Mouse (Mus musculus) forebrain, postnatal 0 days (tissue): ENCODE data around the gene Rybp. TPM values are rescaled to one million over a fixed set of nuclear protein-coding genes. Genes with fewer than 3 reads are reported as not detected.

ENCODE experiments used
- ATAC-seq: fragments of 200-750 bp; cut with Nextera tagmentation; 2 replicates; pipeline ENCODE4 v1.8.0; 2017; ENCODE audit warnings: mild to moderate bottlenecking, moderate library complexity
- DNase-seq: peaks from one replicate; pipeline ENCODE4 v3.0.0-alpha.2; 2015
- H3K27ac ChIP-seq: fragments of 300-500 bp; sonication (generic); 2 replicates; pipeline ENCODE4 v1.5.1; 2014; ENCODE audit warnings: low read depth, mild to moderate bottlenecking, antibody characterized with exemption, low read length, moderate library complexity, mixed read lengths
- H3K27me3 ChIP-seq: fragments of 300-500 bp; sonication (generic); 2 replicates; pipeline ENCODE4 v1.6.1; 2014; ENCODE audit warnings: mild to moderate bottlenecking, low read length, mixed read lengths; ENCODE audit not compliant: insufficient read depth
- H3K36me3 ChIP-seq: fragments of 300-500 bp; sonication (generic); 2 replicates; pipeline ENCODE4 v1.6.1; 2014; ENCODE audit warnings: mild to moderate bottlenecking, moderate library complexity; ENCODE audit not compliant: insufficient read depth
- H3K4me1 ChIP-seq: fragments of 300-500 bp; sonication (generic); 2 replicates; pipeline ENCODE4 v1.6.1; 2014; ENCODE audit warnings: antibody characterized with exemption; ENCODE audit not compliant: insufficient read depth
- H3K4me2 ChIP-seq: fragments of 300-500 bp; sonication (generic); 2 replicates; pipeline ENCODE4 v1.6.1; 2014; ENCODE audit warnings: low read depth, mild to moderate bottlenecking, moderate library complexity
- H3K4me3 ChIP-seq: fragments of 300-500 bp; sonication (generic); 2 replicates; pipeline ENCODE4 v1.5.1; 2014; ENCODE audit warnings: low read depth, low read length, mixed read lengths
- H3K9ac ChIP-seq: fragments of 300-500 bp; sonication (generic); 2 replicates; pipeline ENCODE4 v1.6.1; 2014; ENCODE audit warnings: mild to moderate bottlenecking
- H3K9me3 ChIP-seq: fragments of 300-500 bp; sonication (generic); 2 replicates; pipeline ENCODE4 v1.6.1; 2016; ENCODE audit warnings: low read length
- CTCF ChIP-seq: sonication (generic); IDR thresholded peaks from 2 replicates; pipeline ENCODE4 v1.5.1; 2016; ENCODE audit warnings: antibody characterized with exemption, control low read depth, low read depth
- WGBS: fragments of 180-500 bp; shearing (Covaris S2); extraction: QIAGEN DNeasy Blood & Tissue Kit; methylation state at CpG from one replicate; pipeline ENCODE4 v1.1.7; 2014; 5-methylcytosine and 5-hydroxymethylcytosine counted together
- polyA plus RNA-seq: library from polyadenylated mRNA; unstranded; fragments of >200 nt; fragmentation: Nextera tagmentation; extraction: Ambion mirVana; gene quantifications from 2 replicates; pipeline ENCODE4 v1.2.1, GENCODE M21; 2015
- total RNA-seq: library from RNA; depleted of rRNA; stranded (reverse); fragments of >200 nt; gene quantifications from 2 replicates; pipeline ENCODE4 v1.2.3, GENCODE M21; 2014

The Rybp gene
- total and polyA plus RNA-seq, 2 experiments from 2014 or later: 24.7 to 37.7 TPM

- DNase-seq: no peak
- no peak overlapping the region for H3K4me3 ChIP-seq
- TF ChIP-seq CTCF: no peak
- H3K27me3 ChIP-seq: no peaks in the 10 kb centered on the region
- 52% methylated on average over 1 of the region's 1 CpGs for WGBS
- no peak overlapping the region for H3K9ac ChIP-seq
- no peak overlapping the region for H3K4me2 ChIP-seq
- H3K27ac ChIP-seq: no peak overlapping the region
- H3K4me1 ChIP-seq: peaks cover 8% of the 10 kb centered on the region; the same call in 1 of the 2 replicates
- no peak for ATAC-seq
- H3K9me3 ChIP-seq: no peaks in the 10 kb centered on the region
- H3K36me3 ChIP-seq: no peaks in the 10 kb centered on the region
These were observed 13.7 kb downstream of the Rybp start for GRCm38 (mm10) chr6:100273556-100273955.

- Histone ChIP-seq H3K4me3 (no peak overlapping the region), H3K4me1 (no peaks in the 10 kb centered on the region), H3K27me3 (no peaks in the 10 kb centered on the region), H3K9ac (no peak overlapping the region), H3K27ac (no peak overlapping the region), H3K36me3 (no peaks in the 10 kb centered on the region), H3K9me3 (no peaks in the 10 kb centered on the region), H3K4me2 (no peak overlapping the region)
- 75% methylated on average over 3 of the region's 3 CpGs for WGBS
- ATAC-seq (no peak), DNase-seq (no peak)
- no peak for TF ChIP-seq CTCF
These were observed 15.3 kb downstream of the Rybp start for GRCm38 (mm10) chr6:100271992-100272391.

DNA sequence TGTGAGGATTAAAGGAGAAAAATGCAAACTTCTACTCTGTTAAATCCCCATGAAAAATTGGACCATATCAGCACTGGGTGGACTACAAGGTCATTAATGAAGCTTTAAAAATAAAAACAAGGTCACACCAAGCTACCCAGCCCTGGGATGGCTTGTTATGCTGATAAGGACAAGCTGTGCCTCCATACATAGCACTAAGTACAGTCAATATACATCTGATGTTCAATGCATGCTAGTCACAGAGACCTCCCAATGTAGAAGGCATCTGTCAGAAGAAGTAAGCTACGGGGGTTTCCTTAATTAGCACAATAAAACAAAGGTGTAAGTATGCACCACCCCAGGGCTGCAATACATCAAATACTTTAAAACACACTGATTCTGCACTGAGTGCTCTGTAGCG is 16.5 kb downstream of the Rybp start:
- H3K27ac ChIP-seq: no peak overlapping the region
- no peaks in the 10 kb centered on the region for H3K27me3 ChIP-seq
- H3K4me3 ChIP-seq: no peak overlapping the region
- no peak for TF ChIP-seq CTCF
- WGBS: 73% methylated on average over 2 of the region's 2 CpGs
- ATAC-seq (no peak), DNase-seq (no peak)
- no peaks in the 10 kb centered on the region for H3K36me3 ChIP-seq
- no peaks in the 10 kb centered on the region for H3K4me1 ChIP-seq
- no peak overlapping the region for H3K4me2 ChIP-seq
- H3K9ac ChIP-seq: no peak overlapping the region
- no peaks in the 10 kb centered on the region for H3K9me3 ChIP-seq

GRCm38 (mm10) chr6:100259607-100260006 is 27.7 kb downstream of the Rybp start:
- Histone ChIP-seq H3K27ac (no peak overlapping the region), H3K4me1 (no peaks in the 10 kb centered on the region), H3K27me3 (no peaks in the 10 kb centered on the region), H3K9ac (no peak overlapping the region), H3K4me3 (no peak overlapping the region), H3K9me3 (no peaks in the 10 kb centered on the region), H3K4me2 (no peak overlapping the region), H3K36me3 (no peaks in the 10 kb centered on the region)
- no peak for TF ChIP-seq CTCF
- 96% methylated on average over 1 of the region's 1 CpGs for WGBS
- no peak for DNase-seq
- no peak for ATAC-seq

- no peak overlapping the region for H3K4me2 ChIP-seq
- H3K27ac ChIP-seq: no peak overlapping the region
- no peaks in the 10 kb centered on the region for H3K36me3 ChIP-seq
- no peak for TF ChIP-seq CTCF
- no peak for ATAC-seq
- no peak overlapping the region for H3K4me3 ChIP-seq
- H3K9me3 ChIP-seq: no peaks in the 10 kb centered on the region
- no peak for DNase-seq
- H3K4me1 ChIP-seq: no peaks in the 10 kb centered on the region
- H3K9ac ChIP-seq: no peak overlapping the region
- no peaks in the 10 kb centered on the region for H3K27me3 ChIP-seq
These were observed 29.0 kb downstream of the Rybp start for GRCm38 (mm10) chr6:100258278-100258677.

DNA sequence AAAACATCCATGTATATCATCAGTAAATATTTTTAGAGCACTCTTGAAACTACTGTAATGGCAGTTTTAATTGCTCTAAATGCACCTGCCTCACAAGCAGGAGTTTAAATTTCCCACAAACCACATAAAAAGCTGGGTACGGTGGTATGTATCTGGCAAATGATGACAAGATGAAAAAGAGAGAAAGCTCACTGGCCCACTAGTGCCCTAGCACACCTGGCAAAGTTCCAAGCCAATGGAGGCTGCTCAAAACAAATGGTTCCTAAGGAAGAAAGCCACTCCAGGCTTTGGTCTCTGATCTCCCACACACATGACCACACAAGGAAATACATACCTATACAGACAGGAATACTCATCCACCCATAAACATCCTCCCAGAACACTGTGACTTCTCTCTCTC is 31.9 kb downstream of the Rybp start:
- H3K9me3 ChIP-seq: no peaks in the 10 kb centered on the region
- ATAC-seq: no peak
- no peaks in the 10 kb centered on the region for H3K4me1 ChIP-seq
- H3K27me3 ChIP-seq: no peaks in the 10 kb centered on the region
- no peak for TF ChIP-seq CTCF
- no peak overlapping the region for H3K9ac ChIP-seq
- no peak overlapping the region for H3K4me3 ChIP-seq
- H3K27ac ChIP-seq: no peak overlapping the region
- no peak overlapping the region for H3K4me2 ChIP-seq
- DNase-seq: no peak
- 29% methylated on average over 1 of the region's 1 CpGs for WGBS
- no peaks in the 10 kb centered on the region for H3K36me3 ChIP-seq

DNA sequence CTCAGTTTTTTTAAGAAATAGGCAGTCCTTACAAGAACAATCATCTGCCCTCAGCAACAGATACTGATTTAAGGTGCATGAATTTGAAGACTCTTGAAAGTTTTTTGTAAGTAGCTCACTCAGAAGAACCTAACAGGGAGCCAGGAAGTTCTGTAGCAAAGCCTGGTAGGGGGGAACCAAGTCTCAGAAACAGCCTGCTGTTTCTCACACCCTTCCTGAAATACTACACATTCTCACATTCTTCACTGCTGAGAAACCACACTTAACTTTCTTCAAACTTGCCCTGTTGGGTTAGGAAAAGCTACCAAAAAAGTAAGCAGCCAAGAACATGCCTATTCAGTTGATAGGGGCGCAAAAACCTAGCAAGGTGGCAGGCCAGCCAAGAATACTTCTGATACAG is 32.6 kb downstream of the Rybp start:
- H3K27me3 ChIP-seq: no peaks in the 10 kb centered on the region
- no peaks in the 10 kb centered on the region for H3K4me1 ChIP-seq
- no peak overlapping the region for H3K4me2 ChIP-seq
- H3K4me3 ChIP-seq: no peak overlapping the region
- H3K9me3 ChIP-seq: no peaks in the 10 kb centered on the region
- WGBS: 83% methylated on average over 1 of the region's 1 CpGs
- ATAC-seq: no peak
- H3K36me3 ChIP-seq: no peaks in the 10 kb centered on the region
- no peak overlapping the region for H3K9ac ChIP-seq
- DNase-seq: no peak
- no peak for TF ChIP-seq CTCF
- H3K27ac ChIP-seq: no peak overlapping the region

- no peaks in the 10 kb centered on the region for H3K27me3 ChIP-seq
- H3K9ac ChIP-seq: no peak overlapping the region
- no peaks in the 10 kb centered on the region for H3K36me3 ChIP-seq
- TF ChIP-seq CTCF: no peak
- H3K4me3 ChIP-seq: no peak overlapping the region
- no peak overlapping the region for H3K27ac ChIP-seq
- 40% methylated on average over 3 of the region's 3 CpGs for WGBS
- peaks cover 6% of the 10 kb centered on the region; the same call in 1 of the 2 replicates for H3K4me1 ChIP-seq
- no peak for ATAC-seq
- no peak overlapping the region for H3K4me2 ChIP-seq
- no peak for DNase-seq
- H3K9me3 ChIP-seq: no peaks in the 10 kb centered on the region
These were observed 42.8 kb downstream of the Rybp start for GRCm38 (mm10) chr6:100244474-100244873.
